Mouse (Mus musculus): ENCODE measurements around the gene Tomm40. TPM values are rescaled to one million over a fixed set of nuclear protein-coding genes. Genes with fewer than 3 reads are reported as not detected.

Gene Tomm40
- 100 to 1,000 TPM; 110 to 115 TPM for total RNA-seq (2021)

DNA sequence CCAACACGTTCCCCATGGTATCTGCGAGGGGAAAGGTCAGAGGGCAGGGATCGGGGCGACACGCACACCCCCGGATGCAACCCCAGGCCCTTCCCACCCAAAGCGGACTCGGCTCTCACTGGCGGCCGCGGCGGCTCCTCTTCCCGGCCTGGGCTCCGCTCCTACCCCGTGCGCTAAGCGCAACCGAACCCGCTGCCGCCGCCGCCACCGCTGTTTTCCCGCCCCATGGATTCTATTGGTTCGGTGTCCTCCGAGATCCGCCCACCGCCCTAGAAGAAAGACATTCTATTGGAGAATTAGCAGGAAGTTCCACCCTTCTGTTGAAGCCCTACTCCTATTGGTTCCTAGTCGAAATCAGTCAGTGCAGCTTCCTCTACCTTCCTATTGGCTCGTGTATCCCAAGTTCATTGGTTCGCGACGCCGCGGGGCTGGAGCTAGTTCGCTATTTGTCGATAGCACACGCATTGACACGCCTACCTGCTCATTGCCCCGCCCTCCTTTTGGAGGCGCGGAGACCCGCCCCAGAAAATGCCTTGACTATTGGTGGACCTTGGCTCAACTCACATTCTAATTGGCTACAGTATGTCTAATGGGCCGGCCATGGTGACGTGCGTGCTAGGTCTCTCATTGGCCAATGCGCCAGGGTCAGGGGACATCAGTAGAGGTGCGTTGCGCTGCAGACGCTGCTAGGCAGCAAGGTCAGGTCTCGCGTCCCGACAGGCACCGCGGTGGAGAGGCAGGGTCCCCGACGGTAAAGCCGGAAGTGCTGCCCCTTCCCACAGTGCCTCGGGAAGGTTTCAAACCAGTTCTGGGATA is at the start of gene Tomm40:
Tomm40 (minus strand) TSS at position 200 of the 816 bp plus-strand sequence.
- peak; percentile 99 to 100 for DNase-seq

GRCm38 (mm10) chr7:19764581-19764980 is 49.3 kb upstream of the Tomm40 start:
- no peak for DNase-seq

- no peak for DNase-seq
Observed at GRCm38 (mm10) chr7:19763829-19764477, 48.7 kb upstream of the Tomm40 start.

GRCm38 (mm10) chr7:19762283-19762682 is 47.0 kb upstream of the Tomm40 start:
- DNase-seq: no peak

GRCm38 (mm10) chr7:19760021-19760420 is 44.8 kb upstream of the Tomm40 start:
- no peak for DNase-seq

- DNase-seq: no peak
Observed at GRCm38 (mm10) chr7:19758623-19759022, 43.4 kb upstream of the Tomm40 start.

GRCm38 (mm10) chr7:19755851-19756786 is 40.9 kb upstream of the Tomm40 start:
- no peak for DNase-seq

GRCm38 (mm10) chr7:19755008-19755407 is 39.8 kb upstream of the Tomm40 start:
- DNase-seq: no peak

GRCm38 (mm10) chr7:19754065-19754464 is 38.8 kb upstream of the Tomm40 start:
- DNase-seq: no peak

GRCm38 (mm10) chr7:19753587-19753986 is 38.3 kb upstream of the Tomm40 start:
- no peak for DNase-seq

DNA sequence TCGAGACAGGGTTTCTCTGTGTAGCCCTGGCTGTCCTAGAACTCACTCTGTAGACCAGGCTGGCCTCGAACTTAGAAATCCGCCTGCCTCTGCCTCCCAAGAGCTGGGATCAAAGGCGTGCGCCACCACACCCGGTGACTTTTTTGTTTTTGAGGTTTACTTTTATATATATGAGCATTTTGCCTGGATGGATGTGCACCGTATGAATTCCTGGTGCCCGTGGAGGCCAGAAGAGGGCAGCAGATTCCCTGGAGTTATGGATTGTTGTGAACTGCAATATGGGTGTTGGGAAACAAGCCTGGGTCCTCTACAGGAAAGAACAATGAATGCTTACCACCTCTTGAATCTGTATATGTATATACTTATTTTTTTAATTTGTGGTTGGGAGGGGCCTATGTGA is 37.4 kb upstream of the Tomm40 start:
- DNase-seq: no peak

DNA sequence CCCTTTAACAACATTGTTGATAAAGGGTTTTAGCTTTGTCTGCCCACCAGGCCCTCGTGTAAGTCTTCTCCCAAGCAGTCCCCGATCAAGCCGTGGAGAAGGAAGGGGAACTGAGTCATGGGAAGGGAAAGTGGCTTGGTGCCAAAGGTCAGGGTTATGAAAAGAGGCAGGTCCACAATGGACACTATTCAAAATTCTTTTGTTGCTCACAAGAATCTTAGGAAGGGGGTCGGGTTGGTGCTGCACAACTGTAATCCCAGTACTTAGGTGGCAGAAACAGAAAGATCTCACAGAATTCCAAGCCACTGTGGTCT is 35.8 kb upstream of the Tomm40 start:
- no peak for DNase-seq

- peak; percentile 81 to 82 for DNase-seq
Observed at GRCm38 (mm10) chr7:19750217-19751069, 35.2 kb upstream of the Tomm40 start, which contains the start of gene Nectin2. Nectin2 (minus strand) TSS chr7:19750483.

GRCm38 (mm10) chr7:19749389-19750216 is 34.4 kb upstream of the Tomm40 start:
- peak; percentile 87 to 89 for DNase-seq

DNA sequence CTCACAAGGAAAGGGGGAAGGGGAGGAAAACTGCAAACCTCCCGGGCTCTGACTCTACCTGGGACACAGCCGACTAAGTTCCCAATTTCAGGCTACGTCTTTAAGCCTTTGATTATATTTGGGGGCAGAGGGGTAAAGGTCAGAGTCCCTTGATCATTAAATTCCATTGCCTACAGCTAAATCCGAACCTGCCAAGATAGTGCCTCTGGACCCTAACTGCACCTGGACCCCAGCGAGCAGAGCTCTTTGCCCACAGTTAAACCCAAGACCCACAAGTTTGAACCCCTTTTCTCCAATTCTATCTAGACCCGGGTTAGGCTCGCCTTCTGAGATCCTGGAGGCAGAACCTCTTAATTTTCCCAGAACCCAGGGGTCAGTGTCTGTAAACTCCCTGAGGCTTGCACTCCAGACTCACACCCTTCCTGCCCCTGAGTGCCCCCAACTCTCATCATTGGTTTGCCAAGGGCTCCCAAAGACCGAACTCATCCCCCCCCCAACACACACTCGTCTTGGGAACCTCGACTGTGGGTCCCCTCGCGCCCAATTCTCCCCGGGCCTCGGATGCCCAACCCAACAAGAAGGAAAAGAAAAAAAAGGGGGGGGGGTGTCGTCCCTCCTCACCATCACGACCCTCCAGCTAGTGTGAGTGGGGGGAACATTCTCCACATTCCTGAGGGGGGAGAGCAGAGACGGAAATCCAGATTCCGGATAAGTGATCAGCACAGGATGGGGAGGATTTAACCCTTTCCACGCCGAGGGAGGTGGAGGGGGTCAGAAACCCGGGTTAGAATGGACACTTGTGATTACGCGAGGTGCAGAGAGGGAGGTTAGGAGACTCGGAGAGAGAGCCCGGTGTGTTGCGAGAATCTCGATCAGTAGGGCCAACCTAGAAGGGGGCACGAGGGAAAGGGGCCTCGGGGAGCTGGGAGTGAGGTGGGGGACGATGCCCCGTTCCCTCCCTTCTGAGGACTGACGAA is 33.3 kb upstream of the Tomm40 start:
- no peak for DNase-seq

- no peak for DNase-seq
Observed at GRCm38 (mm10) chr7:19747420-19748218, 32.4 kb upstream of the Tomm40 start.

GRCm38 (mm10) chr7:19746426-19747201 is 31.4 kb upstream of the Tomm40 start:
- no peak for DNase-seq

DNA sequence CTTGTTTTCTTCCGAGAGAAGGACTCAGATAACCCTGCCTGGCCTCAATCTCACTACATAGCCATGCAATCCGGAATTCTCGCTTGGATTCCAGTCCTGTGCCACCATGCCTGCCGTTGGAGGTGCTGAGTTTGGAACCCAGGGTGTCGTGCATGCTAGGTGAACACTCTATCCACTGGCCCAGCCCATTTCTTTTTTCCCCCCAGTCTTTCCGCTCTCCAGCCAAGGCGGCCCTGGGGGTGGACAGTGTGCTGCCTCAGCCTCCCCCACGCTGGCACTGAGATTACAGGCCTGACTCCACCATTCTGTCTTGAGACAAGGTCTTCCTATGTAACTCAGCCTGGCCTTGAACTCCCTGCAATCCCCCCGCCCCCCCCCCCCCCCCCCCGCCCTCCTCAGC is 30.7 kb upstream of the Tomm40 start:
- DNase-seq: no peak

Measured in layer of hippocampus, postnatal 36 days (tissue).